Mouse (Mus musculus): ENCODE measurements around the gene Fmnl2. TPM values are rescaled to one million over a fixed set of nuclear protein-coding genes. Genes with fewer than 3 reads are reported as not detected.

Gene Fmnl2
- polyA plus RNA-seq, 1 experiment from 2014 or later: 16.8 TPM

- H3K4me1 ChIP-seq (ENCODE audit: control insufficient read depth, insufficient read depth, low read length): peaks cover 35% of the 10 kb centered on the region
- no peak for ATAC-seq (ENCODE audit: low read depth)
- H3K4me3 ChIP-seq (ENCODE audit: low read depth, low read length): no peak overlapping the region
- H3K27me3 ChIP-seq (ENCODE audit: control insufficient read depth, insufficient read depth, low read length): no peaks in the 10 kb centered on the region
- no peak overlapping the region for H3K4me2 ChIP-seq (ENCODE audit: low read depth, low read length)
- no peaks in the 10 kb centered on the region for H3K36me3 ChIP-seq (ENCODE audit: control insufficient read depth, insufficient read depth, low read length)
- no peak overlapping the region for H3K9ac ChIP-seq (replicated peaks; ENCODE audit: low read depth, low read length)
- WGBS: 91% methylated on average over 1 of the region's 1 CpGs
- no peak overlapping the region for H3K27ac ChIP-seq (ENCODE audit: low read depth, low read length)
- H3K9me3 ChIP-seq (ENCODE audit: control insufficient read depth, low read length): no peaks in the 10 kb centered on the region
Observed at GRCm38 (mm10) chr2:52963439-52963838, 105.8 kb downstream of the Fmnl2 start.

DNA sequence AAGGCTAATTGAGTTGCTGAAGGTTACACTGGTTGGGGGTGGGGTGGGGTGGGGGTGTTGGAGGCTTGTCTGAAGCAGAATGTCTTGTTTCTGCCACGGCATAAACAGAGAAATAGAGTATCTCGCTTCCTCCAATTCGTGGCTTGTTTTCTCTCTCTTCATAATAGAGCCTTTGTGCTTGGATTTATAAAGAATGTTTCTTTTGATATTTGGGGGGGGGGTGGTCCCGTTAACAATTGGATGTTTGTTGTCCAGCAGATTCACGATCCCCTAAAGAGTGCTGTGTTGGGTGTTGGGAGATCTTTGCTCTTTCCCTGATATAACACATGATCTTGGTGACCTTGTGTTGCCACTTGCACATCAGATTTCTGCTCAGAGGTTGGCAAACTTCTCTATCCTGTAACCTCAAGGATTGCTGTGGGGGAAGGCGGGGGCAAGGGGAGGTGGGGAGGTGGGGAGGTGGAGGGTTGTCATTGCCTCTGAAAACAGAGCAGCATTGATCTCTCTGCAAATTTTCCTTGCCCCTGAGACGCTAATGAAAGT lies 106.8 kb downstream of the Fmnl2 start:
- no peaks in the 10 kb centered on the region for H3K36me3 ChIP-seq (ENCODE audit: control insufficient read depth, insufficient read depth, low read length)
- no peak overlapping the region for H3K4me2 ChIP-seq (ENCODE audit: low read depth, low read length)
- peaks cover 25% of the 10 kb centered on the region for H3K4me1 ChIP-seq (ENCODE audit: control insufficient read depth, insufficient read depth, low read length)
- no peak overlapping the region for H3K4me3 ChIP-seq (ENCODE audit: low read depth, low read length)
- no peaks in the 10 kb centered on the region for H3K9me3 ChIP-seq (ENCODE audit: control insufficient read depth, low read length)
- H3K27me3 ChIP-seq (ENCODE audit: control insufficient read depth, insufficient read depth, low read length): no peaks in the 10 kb centered on the region
- ATAC-seq (ENCODE audit: low read depth): no peak
- WGBS: 52% methylated on average over 7 of the region's 7 CpGs
- no peak overlapping the region for H3K9ac ChIP-seq (replicated peaks; ENCODE audit: low read depth, low read length)
- no peak overlapping the region for H3K27ac ChIP-seq (ENCODE audit: low read depth, low read length)

GRCm38 (mm10) chr2:52966227-52966626 lies 108.6 kb downstream of the Fmnl2 start:
- 70% methylated on average over 5 of the region's 5 CpGs for WGBS
- H3K27ac ChIP-seq (ENCODE audit: low read depth, low read length): no peak overlapping the region
- H3K4me1 ChIP-seq (ENCODE audit: control insufficient read depth, insufficient read depth, low read length): peaks cover 18% of the 10 kb centered on the region; the same call in 1 of the 2 replicates
- H3K36me3 ChIP-seq (ENCODE audit: control insufficient read depth, insufficient read depth, low read length): no peaks in the 10 kb centered on the region
- H3K4me3 ChIP-seq (ENCODE audit: low read depth, low read length): no peak overlapping the region
- no peak for ATAC-seq (ENCODE audit: low read depth)
- H3K27me3 ChIP-seq (ENCODE audit: control insufficient read depth, insufficient read depth, low read length): no peaks in the 10 kb centered on the region
- no peak overlapping the region for H3K9ac ChIP-seq (replicated peaks; ENCODE audit: low read depth, low read length)
- no peaks in the 10 kb centered on the region for H3K9me3 ChIP-seq (ENCODE audit: control insufficient read depth, low read length)
- H3K4me2 ChIP-seq (ENCODE audit: low read depth, low read length): no peak overlapping the region

- no peaks in the 10 kb centered on the region for H3K27me3 ChIP-seq (ENCODE audit: control insufficient read depth, insufficient read depth, low read length)
- H3K4me3 ChIP-seq (ENCODE audit: low read depth, low read length): no peak overlapping the region
- no peak for ATAC-seq (ENCODE audit: low read depth)
- no peaks in the 10 kb centered on the region for H3K9me3 ChIP-seq (ENCODE audit: control insufficient read depth, low read length)
- no peak overlapping the region for H3K9ac ChIP-seq (replicated peaks; ENCODE audit: low read depth, low read length)
- H3K4me2 ChIP-seq (ENCODE audit: low read depth, low read length): no peak overlapping the region
- no peak overlapping the region for H3K27ac ChIP-seq (ENCODE audit: low read depth, low read length)
- no peaks in the 10 kb centered on the region for H3K36me3 ChIP-seq (ENCODE audit: control insufficient read depth, insufficient read depth, low read length)
- H3K4me1 ChIP-seq (ENCODE audit: control insufficient read depth, insufficient read depth, low read length): peaks cover 17% of the 10 kb centered on the region; the same call in 1 of the 2 replicates
- WGBS: 74% methylated on average over 12 of the region's 12 CpGs
Observed at GRCm38 (mm10) chr2:52966820-52967460, 109.3 kb downstream of the Fmnl2 start.

DNA sequence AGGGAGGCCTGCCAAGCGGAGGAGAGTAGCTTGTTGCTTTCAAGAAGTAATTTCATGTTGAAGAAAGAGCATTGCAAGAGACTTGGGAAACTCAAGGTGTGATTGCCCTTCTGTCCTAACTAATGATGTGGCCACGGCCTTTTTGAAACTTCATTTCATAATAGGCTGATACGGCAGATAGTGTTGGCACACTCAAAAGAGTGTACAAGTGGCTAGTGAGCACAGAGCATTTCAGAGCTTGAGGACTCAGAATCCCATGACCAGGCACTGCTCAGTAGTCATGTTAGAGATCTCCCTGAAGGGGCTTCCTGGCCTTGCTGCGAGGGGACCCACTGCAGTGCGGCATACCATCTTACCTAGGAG lies 109.8 kb downstream of the Fmnl2 start:
- no peak overlapping the region for H3K27ac ChIP-seq (ENCODE audit: low read depth, low read length)
- ATAC-seq (ENCODE audit: low read depth): no peak
- H3K4me2 ChIP-seq (ENCODE audit: low read depth, low read length): no peak overlapping the region
- H3K36me3 ChIP-seq (ENCODE audit: control insufficient read depth, insufficient read depth, low read length): no peaks in the 10 kb centered on the region
- H3K4me3 ChIP-seq (ENCODE audit: low read depth, low read length): no peak overlapping the region
- WGBS: 90% methylated on average over 5 of the region's 5 CpGs
- H3K4me1 ChIP-seq (ENCODE audit: control insufficient read depth, insufficient read depth, low read length): peaks cover 16% of the 10 kb centered on the region; the same call in 1 of the 2 replicates
- H3K27me3 ChIP-seq (ENCODE audit: control insufficient read depth, insufficient read depth, low read length): no peaks in the 10 kb centered on the region
- no peaks in the 10 kb centered on the region for H3K9me3 ChIP-seq (ENCODE audit: control insufficient read depth, low read length)
- no peak overlapping the region for H3K9ac ChIP-seq (replicated peaks; ENCODE audit: low read depth, low read length)

- Histone ChIP-seq H3K4me1 (ENCODE audit: control insufficient read depth, insufficient read depth, low read length) (peaks cover 12% of the 10 kb centered on the region; the same call in 1 of the 2 replicates), H3K27ac (ENCODE audit: low read depth, low read length) (no peak overlapping the region), H3K36me3 (ENCODE audit: control insufficient read depth, insufficient read depth, low read length) (no peaks in the 10 kb centered on the region), H3K27me3 (ENCODE audit: control insufficient read depth, insufficient read depth, low read length) (no peaks in the 10 kb centered on the region), H3K4me3 (ENCODE audit: low read depth, low read length) (no peak overlapping the region), H3K9ac (replicated peaks; ENCODE audit: low read depth, low read length) (no peak overlapping the region), H3K4me2 (ENCODE audit: low read depth, low read length) (no peak overlapping the region), H3K9me3 (ENCODE audit: control insufficient read depth, low read length) (no peaks in the 10 kb centered on the region)
- no peak for ATAC-seq (ENCODE audit: low read depth)
- 92% methylated on average over 2 of the region's 2 CpGs for WGBS
Observed at GRCm38 (mm10) chr2:52968884-52969283, 111.2 kb downstream of the Fmnl2 start.

DNA sequence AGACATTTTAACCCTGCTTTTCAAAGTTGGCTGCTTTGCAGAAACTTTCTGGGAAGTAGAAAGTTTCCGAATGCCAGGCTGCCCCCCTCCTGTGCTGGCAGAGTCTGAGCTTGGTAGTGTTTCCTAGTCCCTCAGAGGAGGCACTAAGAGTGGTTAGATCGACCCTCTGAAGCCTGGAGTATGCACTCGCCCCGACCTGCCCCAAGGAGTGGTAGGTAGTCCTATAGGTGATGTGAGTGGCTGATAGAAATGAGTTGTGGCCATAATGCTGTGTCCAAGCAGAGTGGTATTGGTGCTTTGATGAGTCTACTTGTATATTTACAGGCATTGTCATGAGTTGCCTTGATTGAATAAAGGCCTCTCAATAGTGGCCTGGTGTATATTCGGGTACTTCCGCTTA lies 116.4 kb downstream of the Fmnl2 start:
- no peak overlapping the region for H3K27ac ChIP-seq (ENCODE audit: low read depth, low read length)
- no peak for ATAC-seq (ENCODE audit: low read depth)
- no peaks in the 10 kb centered on the region for H3K36me3 ChIP-seq (ENCODE audit: control insufficient read depth, insufficient read depth, low read length)
- H3K4me2 ChIP-seq (ENCODE audit: low read depth, low read length): no peak overlapping the region
- WGBS: 94% methylated on average over 6 of the region's 6 CpGs
- no peak overlapping the region for H3K9ac ChIP-seq (replicated peaks; ENCODE audit: low read depth, low read length)
- H3K9me3 ChIP-seq (ENCODE audit: control insufficient read depth, low read length): no peaks in the 10 kb centered on the region
- H3K4me1 ChIP-seq (ENCODE audit: control insufficient read depth, insufficient read depth, low read length): no peaks in the 10 kb centered on the region
- H3K27me3 ChIP-seq (ENCODE audit: control insufficient read depth, insufficient read depth, low read length): no peaks in the 10 kb centered on the region
- H3K4me3 ChIP-seq (ENCODE audit: low read depth, low read length): no peak overlapping the region

- no peak overlapping the region for H3K9ac ChIP-seq (replicated peaks; ENCODE audit: low read depth, low read length)
- H3K27ac ChIP-seq (ENCODE audit: low read depth, low read length): no peak overlapping the region
- H3K36me3 ChIP-seq (ENCODE audit: control insufficient read depth, insufficient read depth, low read length): no peaks in the 10 kb centered on the region
- no peak overlapping the region for H3K4me3 ChIP-seq (ENCODE audit: low read depth, low read length)
- no peaks in the 10 kb centered on the region for H3K9me3 ChIP-seq (ENCODE audit: control insufficient read depth, low read length)
- no peak overlapping the region for H3K4me2 ChIP-seq (ENCODE audit: low read depth, low read length)
- no peaks in the 10 kb centered on the region for H3K27me3 ChIP-seq (ENCODE audit: control insufficient read depth, insufficient read depth, low read length)
- ATAC-seq (ENCODE audit: low read depth): no peak
- H3K4me1 ChIP-seq (ENCODE audit: control insufficient read depth, insufficient read depth, low read length): peaks cover 5% of the 10 kb centered on the region; the same call in 1 of the 2 replicates
- 73% methylated on average over 1 of the region's 1 CpGs for WGBS
Observed at GRCm38 (mm10) chr2:52974776-52975175, 117.1 kb downstream of the Fmnl2 start.

DNA sequence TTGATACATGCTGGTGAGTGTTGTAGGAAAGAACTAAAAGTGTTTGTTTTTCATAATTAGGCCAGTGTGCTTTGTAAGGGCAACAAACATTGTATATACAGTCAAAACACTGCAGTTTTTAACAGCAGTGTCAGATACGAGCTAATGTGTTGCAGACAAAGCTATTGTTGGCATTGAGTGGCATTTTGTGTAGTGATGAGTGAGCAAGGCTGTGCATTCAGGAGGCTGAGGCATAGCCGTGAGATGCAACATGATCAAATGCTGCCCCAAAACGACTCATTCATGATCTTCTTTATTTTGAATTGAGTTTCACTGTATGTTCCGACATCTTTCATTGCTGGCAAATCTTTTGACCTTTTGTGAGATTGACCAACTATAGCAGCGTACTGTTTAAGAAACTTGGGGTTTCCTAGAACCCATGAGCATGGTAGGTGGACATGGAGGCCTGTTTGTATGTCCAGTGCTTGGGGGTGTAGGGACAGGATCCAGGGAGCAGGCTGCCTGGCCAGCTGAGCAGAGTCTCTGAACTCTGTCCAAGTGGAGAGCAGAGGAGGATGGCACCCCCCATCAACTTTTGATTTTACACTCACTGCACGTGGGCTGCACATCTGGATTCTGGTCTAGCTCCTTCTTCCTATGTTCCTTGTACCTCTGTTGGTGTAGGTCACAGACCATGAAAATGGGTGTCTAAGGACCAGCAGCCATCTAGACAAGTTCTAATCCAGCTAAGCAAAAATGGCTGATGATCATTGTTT lies 120.4 kb downstream of the Fmnl2 start:
- Histone ChIP-seq H3K4me3 (ENCODE audit: low read depth, low read length) (no peak overlapping the region), H3K9me3 (ENCODE audit: control insufficient read depth, low read length) (no peaks in the 10 kb centered on the region), H3K36me3 (ENCODE audit: control insufficient read depth, insufficient read depth, low read length) (no peaks in the 10 kb centered on the region), H3K27ac (ENCODE audit: low read depth, low read length) (no peak overlapping the region), H3K27me3 (ENCODE audit: control insufficient read depth, insufficient read depth, low read length) (no peaks in the 10 kb centered on the region), H3K4me1 (ENCODE audit: control insufficient read depth, insufficient read depth, low read length) (peaks cover 10% of the 10 kb centered on the region), H3K9ac (replicated peaks; ENCODE audit: low read depth, low read length) (no peak overlapping the region), H3K4me2 (ENCODE audit: low read depth, low read length) (no peak overlapping the region)
- WGBS: 86% methylated on average over 6 of the region's 6 CpGs
- ATAC-seq (ENCODE audit: low read depth): no peak
